Mouse (Mus musculus): ENCODE data around the gene Pcbp3.

The Pcbp3 gene

DNA sequence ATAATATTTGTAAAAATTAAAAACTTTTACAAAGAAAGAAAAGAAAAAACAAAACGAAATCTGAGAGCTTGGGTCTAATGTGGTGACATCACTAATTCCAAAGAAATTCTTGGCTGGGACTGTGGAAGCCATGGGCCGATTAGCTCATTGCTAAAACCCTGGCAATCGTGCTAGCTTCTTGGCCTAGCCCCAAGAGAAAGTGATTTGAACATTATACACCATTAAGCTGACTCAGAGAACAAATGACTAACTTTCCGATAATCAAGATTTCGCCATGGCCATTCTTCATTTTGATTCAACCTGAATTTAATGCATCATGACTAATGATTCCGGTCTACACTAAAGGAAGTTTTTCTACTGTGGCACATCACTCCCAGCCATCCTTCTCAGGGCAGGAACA, 30.6 kb downstream of the Pcbp3 start:
- in situ Hi-C loops (cut with MboI, MseI): no loop called here

GRCm38 (mm10) chr10:76924441-76924840, 37.2 kb downstream of the Pcbp3 start:
- in situ Hi-C loops (cut with MboI, MseI): no loop called here

- in situ Hi-C loops (cut with MboI, MseI): no loop called here
Measured at GRCm38 (mm10) chr10:76918086-76918485, 43.6 kb downstream of the Pcbp3 start.

GRCm38 (mm10) chr10:76906434-76906833, 55.3 kb downstream of the Pcbp3 start:
- in situ Hi-C loops (cut with MboI, MseI): no loop called here

- in situ Hi-C loops (cut with MboI, MseI): no loop called here
Measured at GRCm38 (mm10) chr10:76905935-76906341, 55.7 kb downstream of the Pcbp3 start.

- in situ Hi-C loops (cut with MboI, MseI): no loop called here
Measured at GRCm38 (mm10) chr10:76903694-76904093, 58.0 kb downstream of the Pcbp3 start.

DNA sequence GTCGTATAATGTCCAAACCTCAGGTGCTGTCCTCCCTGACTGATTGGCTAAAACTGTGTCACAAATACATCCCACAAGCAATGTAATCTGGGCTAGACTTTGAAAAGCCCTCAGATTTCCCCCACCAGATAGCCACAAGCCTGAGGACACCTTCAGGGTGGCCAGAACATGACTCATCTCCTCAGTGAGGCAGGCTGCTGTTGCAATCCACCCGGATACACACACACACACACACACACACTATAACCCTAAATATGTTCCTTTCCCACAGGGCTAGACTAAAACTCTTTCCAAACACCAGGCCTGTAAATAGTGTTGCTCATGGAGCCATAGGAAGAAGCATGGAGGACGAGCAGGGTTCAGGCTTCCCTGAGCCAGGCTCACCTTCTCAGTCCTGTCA, 58.6 kb downstream of the Pcbp3 start:
- in situ Hi-C loops (cut with MboI, MseI): no loop called here

GRCm38 (mm10) chr10:76902588-76902987, 59.1 kb downstream of the Pcbp3 start:
- in situ Hi-C loops (cut with MboI, MseI): no loop called here

DNA sequence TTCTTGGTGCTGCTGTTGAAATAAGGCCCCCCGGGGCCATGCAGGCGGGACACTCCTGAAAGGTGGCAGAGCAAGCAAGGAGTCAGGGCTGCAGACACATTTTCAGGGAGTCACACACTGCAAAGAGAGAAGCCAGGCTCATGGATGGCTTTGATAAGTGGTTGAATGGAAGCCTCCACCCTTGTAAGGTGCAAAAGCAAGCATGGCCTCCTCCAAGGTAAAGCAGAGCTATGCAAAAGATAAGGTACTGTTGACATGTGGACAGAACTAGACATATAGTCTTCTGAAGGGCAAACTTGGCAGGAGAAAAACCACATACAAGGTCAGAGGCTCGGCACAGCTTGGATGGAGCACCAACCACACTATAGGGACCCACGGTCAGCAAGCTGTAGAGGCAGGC, 63.3 kb downstream of the Pcbp3 start:
- in situ Hi-C loops (cut with MboI, MseI): no loop called here

- in situ Hi-C loops (cut with MboI, MseI): no loop called here
Measured at GRCm38 (mm10) chr10:76891456-76891855, 70.2 kb downstream of the Pcbp3 start.

DNA sequence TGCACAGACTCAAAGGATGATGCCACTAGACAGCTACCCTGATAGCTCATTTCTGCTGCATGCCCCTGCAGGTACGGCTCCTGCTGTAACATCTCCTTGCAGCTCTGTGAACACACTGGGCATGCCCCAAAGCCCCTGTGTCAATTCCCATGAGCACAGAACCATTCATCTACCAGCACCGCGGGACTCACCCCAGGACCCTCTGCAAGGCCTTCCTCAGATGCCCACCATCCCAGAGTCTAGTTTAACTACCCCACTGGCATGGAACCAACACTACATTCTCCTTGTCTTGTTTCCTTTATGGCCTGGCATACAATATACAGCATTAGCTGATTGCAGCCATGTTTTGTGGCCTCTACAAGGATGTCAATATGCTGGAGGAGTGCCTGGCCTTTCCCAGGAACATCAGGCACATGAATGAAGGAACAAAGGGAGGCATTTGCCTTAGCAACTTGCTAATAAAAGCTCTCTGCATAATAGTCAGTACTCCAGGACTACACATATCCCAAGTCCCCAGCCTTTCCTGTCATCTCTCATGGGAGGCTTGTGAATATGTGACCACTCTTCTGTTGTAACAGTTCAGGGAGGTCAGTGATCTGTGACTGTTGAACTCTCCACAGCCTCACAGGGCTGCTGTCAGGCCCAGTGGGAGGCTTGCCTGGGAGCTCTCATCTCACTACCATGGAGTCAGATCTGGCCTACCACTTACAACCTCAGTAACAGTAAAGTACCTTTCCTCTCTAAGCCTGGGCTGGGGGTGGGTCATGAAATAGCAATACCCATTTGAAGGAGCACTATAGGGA, 78.0 kb downstream of the Pcbp3 start:
- in situ Hi-C loops (cut with MboI, MseI): no loop called here

GRCm38 (mm10) chr10:76882644-76883441, 78.8 kb downstream of the Pcbp3 start:
- in situ Hi-C loops (cut with MboI, MseI): no loop called here

DNA sequence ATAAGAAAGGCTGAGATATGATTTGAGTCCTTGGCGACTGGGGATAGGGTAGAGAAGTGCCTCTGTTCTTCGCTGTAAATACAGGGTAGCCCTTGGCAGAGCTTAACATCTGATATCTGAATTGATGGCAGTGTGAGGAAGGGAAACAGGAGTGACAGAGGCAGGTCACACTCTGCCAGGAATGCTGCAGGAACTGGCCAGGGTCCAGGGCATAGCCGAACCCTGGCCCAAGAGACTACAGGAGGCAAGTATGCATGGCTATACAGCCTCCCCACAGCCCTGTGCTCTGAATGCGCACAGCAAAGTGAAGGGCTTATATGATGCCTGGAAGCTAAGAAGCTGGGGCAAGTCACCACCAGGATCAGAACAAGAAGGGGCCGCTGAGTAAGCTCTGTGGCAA, 79.8 kb downstream of the Pcbp3 start:
- in situ Hi-C loops (cut with MboI, MseI): no loop called here

- in situ Hi-C loops (cut with MboI, MseI): no loop called here
Measured at GRCm38 (mm10) chr10:76875310-76875709, 86.4 kb downstream of the Pcbp3 start.

DNA sequence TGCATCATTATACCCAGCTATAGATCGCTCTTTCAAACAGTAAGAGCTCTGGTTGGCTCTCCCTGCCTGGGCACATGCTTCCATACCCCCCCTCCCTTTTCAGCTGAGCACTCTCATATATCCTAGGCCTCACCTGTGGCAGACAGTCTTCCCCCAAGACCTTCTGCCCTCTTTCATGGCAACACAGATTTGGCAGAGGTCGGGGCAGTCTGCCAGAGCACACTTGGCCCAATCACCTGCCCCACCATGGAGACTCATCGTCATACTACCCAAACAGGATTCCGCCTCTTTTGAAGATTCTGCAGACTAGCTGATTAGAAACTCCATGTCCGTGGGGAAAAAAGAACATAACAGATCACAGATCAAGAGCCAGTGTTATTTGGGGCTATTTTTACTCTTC, 86.8 kb downstream of the Pcbp3 start:
- in situ Hi-C loops (cut with MboI, MseI): no loop called here

DNA sequence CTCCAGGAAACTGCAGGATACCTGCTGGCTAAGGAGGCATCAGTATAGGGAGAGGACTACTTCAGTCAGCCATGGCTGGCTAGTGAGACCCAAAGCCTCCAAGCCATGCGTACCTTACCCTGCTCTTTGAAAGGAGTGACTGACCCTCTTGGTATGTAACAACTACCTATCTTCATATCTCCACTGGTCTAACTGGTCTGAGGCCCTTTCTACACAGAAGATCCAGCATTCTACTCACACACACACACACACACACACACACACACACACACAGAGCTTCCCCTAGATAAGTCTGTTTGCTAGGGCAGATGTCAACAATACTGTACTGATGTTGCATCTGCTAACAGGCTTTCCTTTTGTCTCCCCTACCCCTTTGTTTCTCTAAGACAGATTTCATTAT, 87.3 kb downstream of the Pcbp3 start:
- in situ Hi-C loops (cut with MboI, MseI): no loop called here

DNA sequence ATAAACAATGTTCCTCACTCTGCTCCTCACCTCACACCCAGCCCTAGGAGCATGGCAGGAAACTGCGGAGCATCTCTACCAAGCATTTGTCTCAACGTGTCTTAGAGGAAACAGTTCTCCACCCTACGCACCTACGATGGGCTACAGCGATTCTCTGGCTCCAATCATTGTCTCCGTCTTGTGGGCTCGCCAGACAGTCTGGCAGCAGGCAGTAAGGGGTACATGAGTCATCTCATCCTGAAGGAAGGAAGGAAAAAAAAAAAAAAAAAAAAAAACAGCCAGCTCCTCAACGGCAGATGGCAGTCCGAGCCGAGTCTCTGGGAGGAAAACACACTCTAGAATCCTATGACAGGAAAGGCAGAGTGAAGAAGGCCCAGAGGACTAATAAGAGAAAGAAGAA, 87.7 kb downstream of the Pcbp3 start:
- in situ Hi-C loops (cut with MboI, MseI): no loop called here

GRCm38 (mm10) chr10:76872736-76873135, 89.0 kb downstream of the Pcbp3 start:
- in situ Hi-C loops (cut with MboI, MseI): no loop called here

GRCm38 (mm10) chr10:76865936-76866335, 95.8 kb downstream of the Pcbp3 start:
- in situ Hi-C loops (cut with MboI, MseI): no loop called here

DNA sequence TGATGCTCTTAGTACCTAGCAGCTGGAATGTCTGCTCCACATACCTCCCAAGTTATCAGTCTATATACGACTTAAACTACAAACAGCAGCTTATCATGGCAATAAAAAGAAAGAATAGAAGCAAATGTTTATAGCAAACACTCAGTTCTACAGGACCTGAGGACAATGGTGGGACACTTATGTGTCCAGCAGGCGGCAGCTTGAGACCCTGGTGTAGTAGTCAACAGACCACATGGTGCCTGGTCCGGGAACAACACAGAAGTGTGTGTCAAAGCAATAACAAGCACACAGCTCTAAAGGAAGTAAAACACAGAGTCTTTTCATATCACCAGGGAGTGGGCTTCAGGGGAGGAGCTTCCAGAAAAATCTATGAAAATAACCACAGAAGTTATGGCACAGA, 100.7 kb downstream of the Pcbp3 start:
- in situ Hi-C loops (cut with MboI, MseI): no loop called here

DNA sequence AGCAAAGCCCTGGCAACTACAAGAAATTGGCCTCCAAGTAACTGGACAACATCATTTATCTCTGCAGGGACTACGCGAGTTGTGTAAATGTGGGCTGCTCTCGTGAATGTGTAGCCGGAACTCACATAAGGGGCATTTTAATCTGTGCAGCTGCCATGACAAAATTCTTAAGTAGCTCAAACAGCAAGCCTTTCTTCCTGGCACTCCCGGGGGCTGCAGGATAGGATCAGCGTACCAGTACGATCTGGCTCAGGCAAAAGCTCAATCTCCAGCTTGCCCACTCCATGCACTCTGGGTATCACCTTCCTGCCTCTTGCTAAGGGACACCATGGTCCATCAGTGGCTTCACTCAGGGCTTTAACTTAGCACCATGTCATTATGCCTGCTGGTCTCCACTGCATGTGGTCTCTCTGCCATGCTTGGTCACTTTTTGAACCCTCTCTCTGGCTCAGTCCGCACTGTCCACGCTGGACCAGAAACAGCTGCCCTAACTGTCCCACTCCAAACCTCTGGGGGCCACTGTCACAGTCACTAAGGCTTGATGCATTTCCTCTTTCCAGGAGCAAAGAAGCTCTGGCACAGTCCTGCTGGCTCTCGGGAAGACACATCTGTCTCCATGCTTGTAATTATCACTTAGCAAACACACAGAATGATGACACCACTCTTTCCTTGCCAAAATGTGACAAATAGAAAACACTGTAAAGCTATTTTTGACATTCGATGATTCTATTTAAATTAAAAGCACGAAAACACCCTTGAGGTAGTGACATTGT, 102.1 kb downstream of the Pcbp3 start:
- in situ Hi-C loops (cut with MboI, MseI): no loop called here

DNA sequence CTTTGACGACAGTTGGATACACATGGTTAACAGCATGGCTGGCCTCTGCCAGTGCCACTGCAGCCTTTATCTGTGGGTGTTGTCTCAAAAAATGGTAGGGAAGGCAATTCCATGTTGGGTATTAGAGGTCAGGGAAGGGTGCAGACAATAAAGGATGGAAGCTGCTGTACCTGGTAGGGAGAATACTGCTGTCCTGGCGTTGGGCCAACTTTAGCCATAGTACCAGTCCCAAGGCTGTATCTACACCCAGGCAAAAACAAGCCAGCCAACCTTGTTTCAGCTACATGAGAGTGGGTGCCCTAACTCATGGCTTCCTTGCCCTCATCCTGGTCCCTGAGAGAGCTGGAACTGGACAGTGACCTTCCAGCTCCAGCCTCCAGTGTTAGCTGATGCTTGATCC, 103.8 kb downstream of the Pcbp3 start:
- in situ Hi-C loops (cut with MboI, MseI): no loop called here

Data from T-helper 17 cell (primary cell).